In the genomic region with DNA sequence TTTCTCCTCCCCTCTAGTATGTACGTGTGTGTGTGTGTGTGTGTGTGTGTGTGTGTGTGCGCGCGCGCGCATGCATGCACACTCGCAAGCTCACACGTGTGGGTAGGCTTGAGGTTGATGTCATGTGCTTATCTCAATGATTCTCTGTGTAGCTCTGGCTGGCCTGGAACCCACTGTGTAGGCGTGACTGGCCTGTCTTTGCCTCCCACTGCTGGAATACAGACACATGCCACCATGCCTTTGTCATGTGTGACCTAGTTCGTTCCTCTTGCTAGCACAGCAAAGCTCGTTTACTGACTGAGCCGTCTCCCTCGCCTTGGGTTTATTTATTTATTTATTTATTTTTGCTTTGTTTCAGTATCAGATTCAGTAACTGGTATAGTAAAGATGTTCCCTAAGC, we compare ENCODE assay signal across 14 mouse cellular contexts.
DNase-seq lines count a peak whose midpoint lies in the region; ATAC-seq lines count a peak whose summit lies in the region.
"Had no signal": no experiment of that assay in that cellular context is flagged by ENCODE, and none has a peak within 500 bp of the region (broad histone marks: within the 10 kb centered on the region; RNA-seq: fewer than 3 reads in every experiment).

No protein-coding gene starts in this region.

- peaks cover 28% of the 10 kb centered on the region for H3K4me1 ChIP-seq in neural tube, embryonic 11.5 days (ENCODE audit: control insufficient read depth, insufficient read depth, low read length)
- H3K4me1 ChIP-seq in hindbrain, embryonic 15.5 days (replicated peaks) = peaks cover 80% of the 10 kb centered on the region
- H3K4me1 ChIP-seq in midbrain, embryonic 13.5 days (replicated peaks) = peaks cover 70% of the 10 kb centered on the region

- H3K27ac ChIP-seq in neural tube, embryonic 11.5 days (ENCODE audit: low read depth, low read length) = peak overlapping the region; percentile 69
- H3K27ac ChIP-seq in hindbrain, embryonic 15.5 days (replicated peaks) = peak overlapping the region; percentile 80
- H3K27ac ChIP-seq in midbrain, embryonic 13.5 days = peak overlapping the region; percentile 85
- H3K27ac ChIP-seq: liver, embryonic 12.5 days had no signal

- no peak for ATAC-seq in neural tube, embryonic 11.5 days (ENCODE audit: insufficient read depth, low FRiP score, low TSS enrichment)
- peak; percentile 21; the same call in 1 of the 2 replicates for ATAC-seq in hindbrain, embryonic 15.5 days (ENCODE audit: low FRiP score, low read depth)
- peak; percentile 49; the same call in 1 of the 2 replicates for ATAC-seq in midbrain, embryonic 13.5 days
- ATAC-seq: intestine, postnatal 0 days; liver, embryonic 12.5 days had no signal

- no peaks in the 10 kb centered on the region for H3K36me3 ChIP-seq in neural tube, embryonic 11.5 days (ENCODE audit: control insufficient read depth, insufficient read depth, low read length)
- no peaks in the 10 kb centered on the region for H3K36me3 ChIP-seq in hindbrain, embryonic 15.5 days
- H3K36me3 ChIP-seq in midbrain, embryonic 13.5 days = no peaks in the 10 kb centered on the region
- H3K36me3 ChIP-seq: liver, embryonic 12.5 days had no signal

- H3K4me2 ChIP-seq in neural tube, embryonic 11.5 days (ENCODE audit: low read depth) = no peak overlapping the region
- no peak overlapping the region for H3K4me2 ChIP-seq in hindbrain, embryonic 15.5 days
- H3K4me2 ChIP-seq in midbrain, embryonic 13.5 days (replicated peaks) = no peak overlapping the region
- H3K4me2 ChIP-seq: liver, embryonic 12.5 days had no signal

- no peaks in the 10 kb centered on the region for H3K9me3 ChIP-seq in neural tube, embryonic 11.5 days (ENCODE audit: control insufficient read depth, low read length)
- no peaks in the 10 kb centered on the region for H3K9me3 ChIP-seq in hindbrain, embryonic 15.5 days
- H3K9me3 ChIP-seq in midbrain, embryonic 13.5 days = no peaks in the 10 kb centered on the region
- H3K9me3 ChIP-seq: liver, embryonic 12.5 days had no signal

- no peak overlapping the region for H3K9ac ChIP-seq in neural tube, embryonic 11.5 days (ENCODE audit: low read length)
- no peak overlapping the region for H3K9ac ChIP-seq in hindbrain, embryonic 15.5 days
- H3K9ac ChIP-seq in midbrain, embryonic 13.5 days (replicated peaks) = peak overlapping the region; percentile 40; the same call in 1 of the 2 replicates
- H3K9ac ChIP-seq: liver, embryonic 12.5 days had no signal

- H3K4me3 ChIP-seq in neural tube, embryonic 11.5 days (ENCODE audit: low read depth, low read length) = no peak overlapping the region
- H3K4me3 ChIP-seq in hindbrain, embryonic 15.5 days = no peak overlapping the region
- H3K4me3 ChIP-seq in midbrain, embryonic 13.5 days (replicated peaks) = no peak overlapping the region
- H3K4me3 ChIP-seq: liver, embryonic 12.5 days; megakaryocyte, embryonic 14.5 days had no signal

- WGBS in neural tube, embryonic 11.5 days = 88% methylated on average over 13 of the region's 13 CpGs
- 64% methylated on average over 13 of the region's 13 CpGs for WGBS in hindbrain, embryonic 15.5 days
- 78% methylated on average over 13 of the region's 13 CpGs for WGBS in midbrain, embryonic 13.5 days

- no peak for DNase-seq in neural tube, embryonic 11.5 days (ENCODE audit: low spot score)
- no peak for DNase-seq in neural tube, embryonic 10.5 days (ENCODE audit: extremely low spot score, low spot score)
- peak; percentile 75 for DNase-seq in retina, postnatal 1 day
- no peak for DNase-seq in layer of hippocampus, postnatal 25 days (ENCODE audit: extremely low spot score in 1 of 2, low spot score in 1 of 2)
- no peak for DNase-seq in ovary, postnatal 36 days (ENCODE audit: low spot score)
- no peak for DNase-seq in urinary bladder, postnatal 10 days (ENCODE audit: low spot score)
- DNase-seq: adrenal gland, postnatal 14 days; heart, adult 11 months; right cerebral cortex, postnatal 14 days had no signal

- H3K27me3 ChIP-seq in neural tube, embryonic 11.5 days (ENCODE audit: control insufficient read depth, insufficient read depth, low read length) = no peaks in the 10 kb centered on the region
- no peaks in the 10 kb centered on the region for H3K27me3 ChIP-seq in hindbrain, embryonic 15.5 days
- no peaks in the 10 kb centered on the region for H3K27me3 ChIP-seq in midbrain, embryonic 13.5 days
- H3K27me3 ChIP-seq: liver, embryonic 12.5 days had no signal
